ENCODE assay signal across 9 mouse cellular contexts in the genomic region with DNA sequence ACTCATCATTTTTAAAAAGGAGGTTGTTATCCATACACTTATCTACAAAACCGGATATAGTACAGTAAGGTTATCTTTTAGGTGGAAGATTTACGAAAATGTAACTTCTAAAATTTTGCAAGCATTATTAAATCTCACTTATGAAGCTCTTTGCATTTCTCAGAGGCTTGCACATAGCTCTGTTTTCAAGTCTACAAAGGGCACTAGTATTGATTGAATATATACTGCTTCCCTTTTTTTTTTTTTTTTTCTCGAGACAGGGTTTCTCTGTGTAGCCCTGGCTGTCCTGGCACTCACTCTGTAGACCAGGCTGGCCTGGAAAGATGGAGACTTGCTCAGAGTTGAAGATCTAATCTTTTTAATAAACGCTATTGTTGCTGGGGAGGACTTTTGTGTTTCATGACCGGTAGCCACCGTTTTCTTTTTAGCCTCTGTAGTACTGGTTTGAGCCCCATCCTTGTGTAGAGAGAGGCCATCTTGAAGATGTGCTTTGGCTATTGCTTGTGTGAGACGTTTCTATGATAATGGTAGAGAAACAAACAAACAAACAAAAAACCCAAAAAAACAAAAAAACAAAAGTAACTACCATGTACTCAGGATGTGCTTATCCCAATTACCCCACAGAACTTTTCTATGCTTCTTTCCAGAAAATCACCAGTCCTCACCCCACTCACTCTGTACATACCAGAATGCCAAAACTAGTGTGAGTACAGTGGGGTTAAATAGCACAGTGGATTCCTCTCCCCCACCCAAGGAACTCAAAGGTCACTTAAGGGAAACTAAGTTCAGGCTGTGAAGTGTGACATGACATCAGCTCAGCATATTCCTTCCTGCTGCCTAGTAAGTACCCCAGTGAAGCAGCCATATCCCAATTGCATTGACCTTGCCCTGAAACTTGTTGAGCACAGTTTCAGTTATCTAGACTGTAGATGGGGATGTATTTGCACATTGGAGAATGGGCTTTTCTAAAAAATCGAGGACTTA. TPM values are rescaled to one million over a fixed set of nuclear protein-coding genes. Genes with fewer than 3 reads are reported as not detected.
DNase-seq lines count a peak whose midpoint lies in the region; ATAC-seq and TF ChIP-seq lines count a peak whose summit lies in the region.
"Had no signal": no experiment of that assay in that cellular context is flagged by ENCODE, and none has a peak within 500 bp of the region (broad histone marks: within the 10 kb centered on the region; RNA-seq: fewer than 3 reads in every experiment).

No protein-coding gene starts in this region.

- TF ChIP-seq CTCF in kidney, adult 2 months (conservative IDR thresholded peaks at IDR 0.05; ENCODE audit: insufficient read depth, insufficient read length, low read depth, low read length) = no peak

- H3K9me3 ChIP-seq in heart, embryonic 14.5 days (ENCODE audit: control insufficient read depth, low read length) = no peaks in the 10 kb centered on the region
- H3K9me3 ChIP-seq in ES-E14 (ENCODE audit: control insufficient read depth, insufficient read depth, low read depth, low read length) = no peaks in the 10 kb centered on the region
- H3K9me3 ChIP-seq in hindbrain, embryonic 10.5 days = no peaks in the 10 kb centered on the region
- no peaks in the 10 kb centered on the region for H3K9me3 ChIP-seq in midbrain, embryonic 10.5 days (replicated peaks)

- H3K4me1 ChIP-seq in heart, embryonic 14.5 days (ENCODE audit: control insufficient read depth in 2 of 2, insufficient read depth in 2 of 2, low read length in 2 of 2) = peaks cover 0 to 13% of the 10 kb centered on the region in 2 experiments; a peak in 3 of 4 replicates
- 0 out of 4 replicates have a peak, but pooled peaks cover 0 to 2% of the 10 kb centered on the region in 2 experiments for H3K4me1 ChIP-seq in ES-E14 (ENCODE audit: control insufficient read depth in 2 of 2, insufficient read depth in 2 of 2, low read length in 2 of 2, poor library complexity in 1 of 2)
- H3K4me1 ChIP-seq in hindbrain, embryonic 10.5 days (replicated peaks) = peaks cover 18% of the 10 kb centered on the region
- peaks cover 42% of the 10 kb centered on the region for H3K4me1 ChIP-seq in midbrain, embryonic 10.5 days
- no peaks in the 10 kb centered on the region for H3K4me1 ChIP-seq in kidney, adult 2 months (ENCODE audit: control insufficient read depth, insufficient read depth, low read length)

- DNase-seq in heart, postnatal 4 days = no peak
- DNase-seq in ES-E14 (ENCODE audit: low read depth, low spot score) = no peak
- DNase-seq in hindbrain, embryonic 10.5 days (ENCODE audit: low spot score) = no peak
- no peak for DNase-seq in midbrain, embryonic 10.5 days (ENCODE audit: low spot score)
- no peak for DNase-seq in natural killer cell, adult 2 months (ENCODE audit: low spot score in 2 of 2)
- no peak for DNase-seq in c-Kit-positive CD71-positive TER-119-positive erythroid progenitor cells, embryonic 14.5 days (ENCODE audit: low spot score)
- DNase-seq in kidney, adult 2 months = no peak

- no peaks in the 10 kb centered on the region for H3K36me3 ChIP-seq in heart, embryonic 14.5 days (ENCODE audit: control insufficient read depth, insufficient read depth, low read length)
- no peaks in the 10 kb centered on the region for H3K36me3 ChIP-seq in ES-E14 (ENCODE audit: control insufficient read depth, insufficient read depth, low read length, poor library complexity, severe bottlenecking)
- no peaks in the 10 kb centered on the region for H3K36me3 ChIP-seq in hindbrain, embryonic 10.5 days
- H3K36me3 ChIP-seq in midbrain, embryonic 10.5 days = no peaks in the 10 kb centered on the region
- H3K36me3 ChIP-seq in kidney, adult 2 months (ENCODE audit: control insufficient read depth, insufficient read depth, low read length) = no peaks in the 10 kb centered on the region

- no peak for ATAC-seq in heart, embryonic 14.5 days (ENCODE audit: insufficient number of reproducible peaks, insufficient read depth, low FRiP score, low read depth)

- peak overlapping the region in 1 of 2 experiments; percentile 44; a peak in 2 of 4 replicates for H3K4me3 ChIP-seq in heart, embryonic 14.5 days (ENCODE audit: control insufficient read depth in 1 of 2, insufficient read depth in 1 of 2, low read depth in 1 of 2, low read length in 2 of 2)
- peak overlapping the region; percentile 3 to 7; a peak in 2 of 4 replicates for H3K4me3 ChIP-seq in ES-E14 (ENCODE audit: insufficient read depth in 1 of 2, low read depth in 1 of 2, low read length in 2 of 2, poor library complexity in 1 of 2, severe bottlenecking in 1 of 2)
- peak overlapping the region; percentile 55 for H3K4me3 ChIP-seq in hindbrain, embryonic 10.5 days
- peak overlapping the region; percentile 56 for H3K4me3 ChIP-seq in midbrain, embryonic 10.5 days
- no peak overlapping the region; the same call in 1 of the 2 replicates for H3K4me3 ChIP-seq in kidney, adult 2 months (ENCODE audit: insufficient read depth, low read depth, low read length)

- H3K4me2 ChIP-seq in heart, embryonic 14.5 days (ENCODE audit: low read length) = peak overlapping the region; percentile 72

- TF ChIP-seq POLR2A in kidney, adult 2 months (IDR thresholded peaks at IDR 0.05; ENCODE audit: low read depth, low read length) = no peak

- H3K9ac ChIP-seq in heart, embryonic 14.5 days (ENCODE audit: low read length) = peak overlapping the region; percentile 44
- H3K9ac ChIP-seq in ES-E14 (ENCODE audit: insufficient read depth, low read depth, low read length, poor library complexity, severe bottlenecking) = peak overlapping the region; percentile 50; the same call in 1 of the 2 replicates

- peak overlapping the region in 1 of 2 experiments; percentile 87; a peak in 3 of 4 replicates for H3K27ac ChIP-seq in heart, embryonic 14.5 days (replicated peaks in 1 of 2; ENCODE audit: control insufficient read depth in 1 of 2, insufficient read depth in 1 of 2, low read depth in 2 of 2, low read length in 2 of 2)
- peak overlapping the region; percentile 63; the same call in 1 of the 2 replicates for H3K27ac ChIP-seq in ES-E14 (ENCODE audit: insufficient read depth, low read depth, low read length, poor library complexity, severe bottlenecking)
- peak overlapping the region; percentile 98 for H3K27ac ChIP-seq in hindbrain, embryonic 10.5 days
- H3K27ac ChIP-seq in midbrain, embryonic 10.5 days (replicated peaks) = peak overlapping the region; percentile 98
- H3K27ac ChIP-seq in kidney, adult 2 months (ENCODE audit: insufficient read depth, low read depth, low read length) = no peak overlapping the region

- H3K27me3 ChIP-seq in heart, embryonic 14.5 days (ENCODE audit: control insufficient read depth, insufficient read depth, low read length) = no peaks in the 10 kb centered on the region
- H3K27me3 ChIP-seq in hindbrain, embryonic 10.5 days (ENCODE audit: insufficient read depth, poor library complexity, severe bottlenecking) = no peaks in the 10 kb centered on the region
- H3K27me3 ChIP-seq in midbrain, embryonic 10.5 days (ENCODE audit: low read depth, poor library complexity, severe bottlenecking) = no peaks in the 10 kb centered on the region
- H3K27me3 ChIP-seq in kidney, adult 2 months (replicated peaks; ENCODE audit: control insufficient read depth, insufficient read depth, low read length) = no peaks in the 10 kb centered on the region
- H3K27me3 ChIP-seq: Patski had no signal

- in situ Hi-C loops in ES-E14 (cut with MboI; ENCODE audit: low sequenced_read_pairs in 2 of 2, unreplicated experiment in 2 of 2) = loop anchor here (10.0 to 25.0 kb wide), 3 partner anchors 193 to 1815 kb away; partner anchors contain the start of genes Hist1h4j (in 2 of the 2), Hist1h2ag (in 1 of the 2), Hist1h2ah (in 1 of the 2) and Hist1h2bb (in 1 of the 2)

- WGBS in heart, embryonic 14.5 days = 49% methylated on average over 8 of the region's 8 CpGs
- 56% methylated on average over 8 of the region's 8 CpGs for WGBS in hindbrain, embryonic 10.5 days
- WGBS in midbrain, embryonic 10.5 days = 60% methylated on average over 8 of the region's 8 CpGs
- 55% methylated on average over 8 of the region's 8 CpGs for whole genome bisulfite sequencing in kidney, adult 2 months

RNA-seq across cellular contexts. Expression of gene Hist1h4f, which starts 0.8 kb away (rescaled TPM):
- polyA plus RNA-seq in heart, embryonic 14.5 days (2014; fragmentation: Nextera tagmentation; extraction: Ambion mirVana) = not detected in 2 replicates
- total RNA-seq in heart, postnatal 4 days (2021) = 100 to 1,000 TPM; 802 to 855 TPM
- 1,886 and 2,172 TPM in 2 replicates for total RNA-seq in ES-E14 (2012; rRNA removed)
- polyA plus RNA-seq in hindbrain, embryonic 10.5 days (2016; fragmentation: Nextera tagmentation; extraction: Ambion mirVana) = 0.56 TPM in 1 of 2 replicates, not detected in the other
- polyA plus RNA-seq in midbrain, embryonic 10.5 days (2016; fragmentation: Nextera tagmentation; extraction: Ambion mirVana) = 1.7 TPM in 1 of 2 replicates, not detected in the other
- 1.4 and 2.5 TPM in 2 replicates for polyA plus RNA-seq in kidney, adult 2 months (2012; rRNA removed)
- polyA plus RNA-seq: Patski had no signal

RNA-seq across cellular contexts. Expression of gene Hist1h1d, which starts 0.8 kb away (rescaled TPM):
- 0.24 and 0.41 TPM in 2 replicates for polyA plus RNA-seq in heart, embryonic 14.5 days (2014; fragmentation: Nextera tagmentation; extraction: Ambion mirVana)
- 10 to 100 TPM; 40.0 to 43.0 TPM for total RNA-seq in heart, postnatal 4 days (2021)
- 68.4 and 97.6 TPM in 2 replicates for total RNA-seq in ES-E14 (2012; rRNA removed)
- 0.37 and 0.49 TPM in 2 replicates for polyA plus RNA-seq in hindbrain, embryonic 10.5 days (2016; fragmentation: Nextera tagmentation; extraction: Ambion mirVana)
- 0.58 and 0.63 TPM in 2 replicates for polyA plus RNA-seq in midbrain, embryonic 10.5 days (2016; fragmentation: Nextera tagmentation; extraction: Ambion mirVana)
- 0.05 and 0.09 TPM in 2 replicates for polyA plus RNA-seq in kidney, adult 2 months (2012; rRNA removed)

RNA-seq across cellular contexts. Expression of gene Hist1h3f, which starts 8.4 kb away (rescaled TPM):
- polyA plus RNA-seq in heart, embryonic 14.5 days (2014; fragmentation: Nextera tagmentation; extraction: Ambion mirVana) = 0.65 and 0.72 TPM in 2 replicates
- total RNA-seq in heart, postnatal 4 days (2021) = 100 to 1,000 TPM; 121 to 128 TPM
- total RNA-seq in ES-E14 (2012; rRNA removed) = 245 and 289 TPM in 2 replicates
- polyA plus RNA-seq in hindbrain, embryonic 10.5 days (2016; fragmentation: Nextera tagmentation; extraction: Ambion mirVana) = 0.92 and 1.1 TPM in 2 replicates
- 1.1 and 1.5 TPM in 2 replicates for polyA plus RNA-seq in midbrain, embryonic 10.5 days (2016; fragmentation: Nextera tagmentation; extraction: Ambion mirVana)
- 0.74 and 0.87 TPM in 2 replicates for polyA plus RNA-seq in kidney, adult 2 months (2012; rRNA removed)

RNA-seq across cellular contexts. Expression of gene Hist1h2bh, which starts 9.0 kb away (rescaled TPM):
- polyA plus RNA-seq in heart, embryonic 14.5 days (2014; fragmentation: Nextera tagmentation; extraction: Ambion mirVana) = 0.65 and 0.66 TPM in 2 replicates
- total RNA-seq in heart, postnatal 4 days (2021) = 10 to 100 TPM; 23.5 to 23.8 TPM
- total RNA-seq in ES-E14 (2012; rRNA removed) = 98.5 and 146 TPM in 2 replicates
- polyA plus RNA-seq in hindbrain, embryonic 10.5 days (2016; fragmentation: Nextera tagmentation; extraction: Ambion mirVana) = 0.51 and 1.1 TPM in 2 replicates
- polyA plus RNA-seq in midbrain, embryonic 10.5 days (2016; fragmentation: Nextera tagmentation; extraction: Ambion mirVana) = 1.00 and 1.0 TPM in 2 replicates
- 0.27 and 0.36 TPM in 2 replicates for polyA plus RNA-seq in kidney, adult 2 months (2012; rRNA removed)

RNA-seq across cellular contexts. Expression of gene Hist1h3e, which starts 9.9 kb away (rescaled TPM):
- 2.0 TPM in 2 replicates for polyA plus RNA-seq in heart, embryonic 14.5 days (2014; fragmentation: Nextera tagmentation; extraction: Ambion mirVana)
- 100 to 1,000 TPM; 299 to 323 TPM for total RNA-seq in heart, postnatal 4 days (2021)
- total RNA-seq in ES-E14 (2012; rRNA removed) = 792 and 864 TPM in 2 replicates
- polyA plus RNA-seq in hindbrain, embryonic 10.5 days (2016; fragmentation: Nextera tagmentation; extraction: Ambion mirVana) = 5.3 and 5.6 TPM in 2 replicates
- 5.1 and 7.2 TPM in 2 replicates for polyA plus RNA-seq in midbrain, embryonic 10.5 days (2016; fragmentation: Nextera tagmentation; extraction: Ambion mirVana)
- polyA plus RNA-seq in kidney, adult 2 months (2012; rRNA removed) = 3.8 and 4.3 TPM in 2 replicates
